Mouse (Mus musculus) activated CD4-positive, CD25-positive, alpha-beta regulatory T cell, adult 4 months (primary cell): ENCODE data around the gene Gm21748. TPM values are rescaled to one million over a fixed set of nuclear protein-coding genes. Genes with fewer than 3 reads are reported as not detected.
"Not testable (repeated sequence)": the region's sequence is repeated elsewhere in the genome, so short reads cannot be mapped to it uniquely, and the experiment has no call there.

Experiments
- ATAC-seq: one replicate; pipeline ENCODE4 v1.8.0; 2017
- polyA plus RNA-seq, 2 experiments: library from polyadenylated mRNA; unstranded; fragments of 100-300 nt; shearing (Covaris generic); gene quantifications; one replicate each; pipeline ENCODE4 v1.2.1; 2017

Gm21748 gene
- polyA plus RNA-seq = not detected

DNA sequence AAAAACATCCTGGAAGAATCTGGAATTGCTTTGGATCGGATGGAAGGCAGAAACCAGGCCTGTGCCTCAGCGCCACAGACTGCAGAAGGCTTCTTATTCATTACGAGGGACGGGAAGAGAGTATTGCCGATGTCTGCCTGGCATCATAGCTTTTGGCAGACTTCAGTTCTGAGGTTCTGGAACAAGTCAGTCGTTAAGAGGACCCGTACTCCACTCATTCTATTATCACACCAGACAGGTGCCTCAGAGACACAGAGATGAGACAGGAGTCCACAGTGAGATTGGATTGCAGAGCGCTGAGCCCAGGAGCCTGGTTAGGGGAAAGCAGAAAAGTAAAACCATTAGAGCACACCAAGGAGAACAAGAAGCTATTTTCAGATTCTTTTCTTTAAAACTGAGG lies at the start of gene Gm21748:
Gene Gm21748 (minus strand): TSS at position 101 of the 400 bp plus-strand sequence.
- not testable (repeated sequence) for ATAC-seq

Other genes starting within 250 kb of the Gm21748 start
- gene Gm21860, start 84.4 kb downstream of the Gm21748 start, polyA plus RNA-seq = not detected
- gene Gm47283, start 54.4 kb downstream of the Gm21748 start, polyA plus RNA-seq = not detected